Mouse (Mus musculus): ENCODE data around the gene Foxs1.

The Foxs1 gene

DNA sequence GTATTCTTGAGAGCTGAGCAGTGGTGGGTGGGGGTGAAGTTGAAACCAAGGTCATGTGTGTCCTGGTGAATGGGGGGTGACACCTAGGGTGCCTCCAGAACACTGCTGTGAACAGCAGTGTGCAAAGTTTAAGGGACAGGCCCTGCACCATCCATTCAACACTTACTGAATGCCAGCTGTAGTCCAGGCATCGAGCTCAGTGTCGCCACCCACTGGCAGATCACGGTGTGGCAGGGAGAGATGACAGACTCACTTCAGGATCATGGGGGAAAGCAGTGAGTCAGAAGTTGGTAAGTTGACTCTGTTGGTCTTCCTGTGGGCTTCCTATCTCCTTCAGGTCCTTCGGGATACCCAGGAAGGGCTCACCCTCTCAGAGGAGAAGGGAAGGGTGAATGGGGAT is 6.8 kb upstream of the Foxs1 start:
- CTCF ChIA-PET: interaction anchor here (0.5 to 1.6 kb wide), 39 partner anchors 8 to 386 kb away, joined by 3 to 10 read pairs (median 3); partner anchors contain the start of genes Defb25 (in 1 of the 4) and Dusp15 (in 1 of the 4)

DNA sequence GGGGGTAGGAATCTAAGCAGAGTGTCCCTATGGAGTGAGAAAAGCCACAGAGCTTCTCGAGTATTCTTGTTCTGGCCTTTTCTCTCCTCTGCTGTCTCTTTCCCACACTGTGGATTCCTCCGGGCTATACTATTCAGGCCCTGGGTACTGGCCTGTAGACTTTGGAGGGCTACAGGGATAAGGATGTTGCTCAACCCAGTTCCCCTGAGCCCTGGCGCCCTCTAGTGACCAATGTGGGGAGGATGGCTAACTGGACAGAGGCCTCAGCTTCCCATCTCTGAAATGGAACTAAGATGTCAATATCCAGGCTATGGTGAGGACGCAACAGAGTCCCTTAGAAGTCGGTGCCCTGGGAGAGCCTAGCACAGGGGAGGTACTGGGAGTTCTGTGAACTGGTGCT is 606 bp upstream of the Foxs1 start:
- ChIA-PET CTCF (interaction anchor here (0.5 to 2.4 kb wide), 29 partner anchors 8 to 1119 kb away, joined by 3 to 8 read pairs (median 3); partner anchors contain the start of genes Dusp15 (in 1 of the 4), Mylk2 (in 1 of the 4) and Xkr7 (in 1 of the 4)), POLR2A (interaction anchor here in 3 of 4 experiments (0.6 to 2.6 kb wide), 6 partner anchors 9 to 209 kb away, joined by 3 to 9 read pairs (median 4); no protein-coding TSS in a partner anchor)

More for the DNA sequence above, 6.8 kb upstream of the Foxs1 start:
- POLR2A ChIA-PET: interaction anchor here in 3 of 4 experiments (0.6 to 1.3 kb wide), 4 partner anchors 15 to 929 kb away, joined by 3 to 4 read pairs (median 3); partner anchors contain the start of gene Tspyl3 (in 1 of the 3)

DNA sequence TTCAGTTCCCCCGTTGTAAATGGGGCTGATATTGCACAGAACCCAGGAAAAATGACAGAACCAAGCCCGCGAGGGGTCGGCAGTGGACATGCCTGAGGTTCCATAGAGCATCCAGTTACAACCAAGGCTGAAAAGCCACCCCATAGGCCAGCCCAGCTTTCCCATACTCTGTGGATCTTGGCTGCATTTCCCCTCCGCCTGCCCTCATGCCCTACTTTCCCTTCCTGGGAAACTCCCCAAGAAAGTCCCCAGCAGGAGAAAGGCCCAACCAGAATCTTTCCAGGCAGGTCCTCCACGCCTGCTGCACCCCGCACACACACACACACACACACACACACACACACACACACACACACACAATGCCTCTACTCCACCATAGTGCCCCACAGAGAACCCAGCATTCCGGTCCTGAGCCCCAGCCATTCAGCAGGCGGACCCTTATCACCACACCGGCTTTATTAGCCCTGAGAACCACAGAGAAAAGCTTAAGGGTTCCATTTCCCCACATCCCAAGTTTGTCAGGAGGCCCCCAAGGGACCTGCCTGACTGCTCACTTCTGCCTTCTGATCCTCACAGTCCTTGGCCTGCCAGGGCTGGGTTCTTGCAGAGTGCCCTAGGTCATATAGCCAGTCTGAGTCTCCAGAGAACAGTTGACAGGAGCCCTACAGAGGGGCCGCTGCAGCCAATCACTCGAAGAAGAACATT is 1.4 kb downstream of the Foxs1 start:
- ChIA-PET CTCF (interaction anchor here in 3 of 4 experiments (0.6 to 2.4 kb wide), 11 partner anchors 8 to 316 kb away, joined by 3 to 8 read pairs (median 4); partner anchors contain the start of gene H13 (in 1 of the 3)), POLR2A (interaction anchor here in 2 of 4 experiments (0.7 to 2.6 kb wide), 7 partner anchors 7 to 303 kb away, joined by 3 to 9 read pairs (median 4); no protein-coding TSS in a partner anchor)

DNA sequence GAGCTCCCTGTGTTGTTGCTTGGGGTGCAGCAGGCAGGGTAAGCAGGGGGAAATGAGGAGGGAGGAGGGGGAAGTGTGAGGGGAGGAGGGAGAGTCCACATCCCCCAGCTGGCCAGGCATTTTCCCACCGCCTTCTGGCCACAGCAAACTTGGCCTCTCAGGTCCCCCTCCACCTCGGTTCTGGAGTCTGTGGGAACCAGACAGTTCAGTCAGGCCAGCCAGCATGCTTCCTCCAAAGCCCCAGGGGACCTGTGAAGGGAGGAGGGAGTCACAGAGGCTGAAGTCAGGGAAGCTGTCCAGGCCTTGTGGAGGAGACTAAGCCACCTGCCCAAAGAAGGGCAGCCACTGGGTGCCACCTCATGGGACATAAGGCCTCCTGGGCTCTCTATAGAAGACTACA is 2.7 kb downstream of the Foxs1 start:
- ChIA-PET CTCF (interaction anchor here in 2 of 4 experiments (0.5 to 1.3 kb wide), 3 partner anchors 10 to 281 kb away, joined by 3 read pairs; no protein-coding TSS in a partner anchor), POLR2A (no interaction called here)

DNA sequence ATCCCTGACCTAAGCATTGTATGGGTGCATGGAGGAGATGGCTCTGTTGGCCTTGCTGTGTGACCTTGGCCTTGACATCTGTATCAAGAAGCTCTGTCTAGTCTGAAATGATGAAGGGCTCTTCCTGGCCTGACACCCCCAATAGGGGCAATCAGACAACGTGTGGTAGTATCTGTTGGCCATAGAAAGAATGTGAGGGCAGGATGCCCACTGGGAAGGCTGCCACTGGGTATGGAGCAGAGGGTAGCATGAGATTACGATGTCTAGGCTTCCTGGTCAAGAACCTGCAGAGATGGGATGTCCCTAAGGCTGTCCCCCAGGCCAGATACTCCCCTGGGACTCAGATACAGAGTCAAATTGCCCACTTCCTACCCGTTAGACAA is 4.0 kb downstream of the Foxs1 start:
- ChIA-PET CTCF (interaction anchor here in 1 of 4 experiments (1.3 kb wide), 1 partner anchor 11 kb away, joined by 3 read pairs; no protein-coding TSS in a partner anchor), POLR2A (no interaction called here)

DNA sequence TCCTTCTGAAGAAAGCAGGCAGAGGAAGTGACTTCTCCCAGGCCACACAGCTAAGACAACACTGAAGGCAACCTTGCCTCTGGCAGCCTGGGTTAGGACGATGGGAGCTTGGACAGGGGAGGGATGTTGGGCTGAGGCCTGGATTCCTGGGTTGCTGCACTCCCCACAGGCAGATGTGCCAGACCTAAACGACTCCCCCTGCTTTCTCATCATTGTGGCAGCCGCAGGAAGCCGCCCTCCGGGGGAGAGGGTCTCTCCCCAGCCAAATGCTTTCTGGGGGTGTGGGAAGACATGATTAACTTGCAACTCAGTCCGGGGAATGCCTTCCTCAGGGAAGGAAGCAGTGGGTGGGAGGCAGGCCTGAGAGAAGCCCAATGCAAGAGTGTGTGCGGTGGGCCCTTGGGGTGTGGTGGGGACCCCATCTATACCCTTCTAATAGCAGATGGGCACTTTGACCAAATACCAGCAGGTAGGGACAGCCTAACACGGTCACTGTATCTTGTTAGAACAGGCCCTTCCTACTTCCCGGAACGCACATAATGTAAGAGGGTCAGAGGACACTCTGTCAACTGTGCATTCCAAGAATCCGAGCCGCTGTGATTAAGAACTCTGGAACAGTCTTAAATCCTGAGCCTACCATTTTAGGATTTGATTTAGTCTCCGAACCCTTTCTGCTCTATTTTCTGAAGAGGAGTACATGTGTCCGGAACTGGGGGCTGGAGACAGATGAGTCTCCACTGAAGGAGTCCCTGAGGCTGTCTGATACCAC is 4.6 kb downstream of the Foxs1 start:
- ChIA-PET POLR2A (interaction anchor here in 1 of 4 experiments (0.6 kb wide), 1 partner anchor 587 kb away, joined by 3 read pairs; no protein-coding TSS in a partner anchor), CTCF (interaction anchor here in 2 of 4 experiments (0.5 to 0.7 kb wide), 2 partner anchors 14 to 536 kb away, joined by 3 to 4 read pairs; no protein-coding TSS in a partner anchor)

DNA sequence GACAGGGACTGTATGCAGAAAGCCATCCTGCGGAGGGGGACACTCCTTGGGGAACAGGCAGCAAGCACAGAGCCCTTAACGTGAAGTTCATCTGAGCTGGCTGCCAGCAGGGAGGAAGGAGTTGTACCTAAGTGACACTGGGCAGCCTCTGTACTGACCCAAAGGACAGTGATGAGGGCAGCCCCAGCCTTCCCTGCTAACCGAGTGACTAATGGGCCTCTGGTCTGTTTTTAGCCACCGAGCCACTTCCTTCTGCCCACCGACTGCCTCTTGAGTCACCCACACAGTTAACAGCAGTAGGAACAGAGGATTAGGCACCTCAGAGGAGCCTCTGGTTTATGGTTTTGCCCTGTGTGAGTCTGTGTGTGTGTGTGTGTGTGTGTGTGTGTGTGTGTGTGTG is 5.6 kb downstream of the Foxs1 start:
- POLR2A ChIA-PET: no interaction called here

DNA sequence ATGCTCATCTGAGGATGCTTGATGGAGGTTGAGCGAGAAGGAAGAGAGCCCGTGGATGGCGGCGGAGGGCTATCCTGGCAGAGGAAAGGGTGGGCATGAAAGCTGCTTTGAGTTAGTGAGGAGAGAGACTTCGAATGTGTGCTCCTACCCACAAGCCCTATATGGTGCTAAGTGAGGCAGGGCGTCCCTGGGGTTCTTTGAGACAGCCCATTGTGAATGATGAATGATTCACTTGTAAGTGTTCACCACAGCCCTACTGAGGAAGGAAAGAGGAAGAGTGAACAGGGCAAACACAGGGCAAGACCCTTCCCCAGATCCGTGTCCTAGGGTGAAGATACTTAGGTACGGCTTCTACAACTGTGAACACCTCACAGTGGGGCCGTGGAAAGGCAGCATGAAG is 6.1 kb downstream of the Foxs1 start:
- ChIA-PET POLR2A (no interaction called here), CTCF (no interaction called here)

More for the DNA sequence above, 5.6 kb downstream of the Foxs1 start:
- CTCF ChIA-PET: interaction anchor here in 1 of 4 experiments (0.7 kb wide), 1 partner anchor 535 kb away, joined by 3 read pairs; no protein-coding TSS in a partner anchor

DNA sequence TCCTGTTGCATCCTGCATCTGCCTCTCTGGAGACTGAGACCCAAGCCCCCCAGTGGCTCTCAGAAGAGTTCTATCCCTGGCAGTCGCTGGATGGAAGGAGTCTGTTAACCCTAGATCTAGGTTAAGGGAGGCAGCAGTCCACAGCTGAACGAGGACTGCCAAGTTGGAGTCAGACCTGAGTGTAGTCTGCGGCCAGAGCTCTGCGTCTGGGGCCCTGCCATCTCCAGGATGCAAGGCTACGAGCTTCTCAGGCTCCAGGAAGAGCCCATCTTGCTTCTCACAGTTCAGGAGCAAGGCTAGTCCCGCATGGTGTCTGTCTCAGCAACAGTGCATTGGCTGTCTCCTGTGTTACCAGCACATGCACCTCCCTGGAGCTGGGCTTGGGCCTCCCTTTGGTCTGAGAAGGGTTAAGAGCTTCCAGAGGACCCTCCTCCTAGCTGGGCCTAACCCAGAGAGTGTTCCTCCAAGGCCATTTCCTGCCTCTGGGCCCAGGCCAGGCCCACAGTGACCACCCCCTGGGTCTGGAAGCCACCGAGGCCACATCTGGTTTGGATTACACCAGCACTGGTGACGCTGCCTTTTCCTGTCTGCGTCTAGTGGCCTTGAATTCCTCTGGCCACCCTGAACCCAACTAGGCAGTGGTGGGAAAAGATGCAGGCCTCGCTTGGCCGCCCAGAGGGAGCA is 7.7 kb downstream of the Foxs1 start:
- ChIA-PET CTCF (interaction anchor here in 3 of 4 experiments (1.3 to 1.5 kb wide), 3 partner anchors 8 to 19 kb away, joined by 3 to 4 read pairs (median 4); no protein-coding TSS in a partner anchor), POLR2A (interaction anchor here in 1 of 4 experiments (1.2 to 2.9 kb wide), 2 partner anchors 8 to 14 kb away, joined by 3 to 9 read pairs; partner anchors contain the start of gene Foxs1)

DNA sequence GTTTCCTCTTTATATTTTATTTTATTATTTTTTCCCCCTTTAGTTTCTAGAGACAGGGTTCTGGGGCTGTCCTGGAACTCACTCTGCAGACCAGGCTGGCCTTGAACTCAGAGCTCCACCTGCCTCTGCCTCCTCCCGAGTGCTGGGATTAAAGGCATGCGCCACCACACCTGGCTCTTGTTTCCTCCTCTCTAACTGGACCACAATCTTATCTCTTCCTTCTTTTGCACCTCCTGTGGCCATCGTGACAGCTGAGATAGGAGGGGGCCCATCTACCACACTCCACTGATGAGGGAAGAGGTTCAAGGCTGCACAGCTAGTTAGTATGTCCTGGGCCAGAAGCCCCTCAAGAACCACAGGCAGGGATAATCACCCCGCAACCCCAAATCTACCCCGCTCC is 8.5 kb downstream of the Foxs1 start:
- ChIA-PET POLR2A (interaction anchor here in 1 of 4 experiments (1.2 to 2.9 kb wide), 2 partner anchors 9 to 15 kb away, joined by 3 to 9 read pairs; partner anchors contain the start of gene Foxs1), CTCF (interaction anchor here (0.8 to 1.7 kb wide), 4 partner anchors 8 to 15 kb away, joined by 3 to 4 read pairs (median 4); partner anchors contain the start of gene Foxs1 (in 2 of the 4))

DNA sequence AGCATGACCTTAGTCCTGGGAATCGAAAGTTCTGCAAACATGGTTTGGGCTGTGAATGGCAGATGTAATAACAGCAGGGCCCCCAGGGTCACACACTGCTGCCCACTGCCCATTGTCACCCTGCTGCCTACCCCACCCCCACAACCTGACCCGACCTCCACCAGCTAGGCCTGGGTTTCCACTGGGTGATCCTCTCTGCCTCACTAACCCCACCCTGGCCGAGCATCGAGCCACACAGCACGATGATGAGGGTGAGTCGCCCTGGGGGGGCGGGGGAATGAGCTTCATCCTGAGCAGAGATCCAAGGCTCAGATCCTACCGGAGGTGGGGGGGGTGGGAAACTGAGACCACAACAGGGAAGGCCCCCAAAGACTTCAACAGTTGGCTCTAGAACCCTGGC is 8.9 kb downstream of the Foxs1 start:
- CTCF ChIA-PET: interaction anchor here in 3 of 4 experiments (0.8 to 2.2 kb wide), 5 partner anchors 9 to 16 kb away, joined by 3 to 10 read pairs (median 4); partner anchors contain the start of gene Foxs1 (in 2 of the 3)

DNA sequence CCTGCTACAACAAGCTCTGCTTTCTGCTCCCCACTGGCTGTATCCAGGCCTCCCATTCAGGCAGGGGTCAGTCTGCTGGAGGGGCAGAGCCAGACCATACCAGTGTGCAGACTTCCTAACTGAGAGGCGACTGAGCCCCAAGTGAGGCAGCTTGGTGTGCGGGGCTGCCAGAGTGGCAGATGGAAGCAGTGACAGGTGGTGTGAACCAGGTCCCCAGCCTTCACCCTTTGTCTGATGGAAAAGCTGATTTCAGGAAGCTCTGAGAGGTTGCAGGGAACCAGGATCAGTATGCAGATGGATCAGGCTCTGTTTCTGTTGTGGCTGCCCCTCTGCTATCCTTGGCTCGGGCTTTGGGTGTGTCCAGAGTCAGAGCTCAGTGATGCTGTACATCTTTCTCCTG is 9.4 kb downstream of the Foxs1 start:
- ChIA-PET POLR2A (interaction anchor here in 3 of 4 experiments (0.6 to 2.9 kb wide), 6 partner anchors 9 to 231 kb away, joined by 3 to 9 read pairs (median 4); partner anchors contain the start of genes Foxs1 (in 1 of the 3) and Mylk2 (in 1 of the 3)), CTCF (interaction anchor here in 2 of 4 experiments (1.0 to 2.2 kb wide), 4 partner anchors 9 to 147 kb away, joined by 3 to 10 read pairs (median 4); partner anchors contain the start of gene Foxs1 (in 1 of the 2))

More for the DNA sequence above, 8.9 kb downstream of the Foxs1 start:
- POLR2A ChIA-PET: interaction anchor here in 2 of 4 experiments (1.2 to 2.9 kb wide), 3 partner anchors 9 to 16 kb away, joined by 3 to 9 read pairs (median 3); partner anchors contain the start of genes Foxs1 (in 1 of the 2) and Mylk2 (in 1 of the 2)

DNA sequence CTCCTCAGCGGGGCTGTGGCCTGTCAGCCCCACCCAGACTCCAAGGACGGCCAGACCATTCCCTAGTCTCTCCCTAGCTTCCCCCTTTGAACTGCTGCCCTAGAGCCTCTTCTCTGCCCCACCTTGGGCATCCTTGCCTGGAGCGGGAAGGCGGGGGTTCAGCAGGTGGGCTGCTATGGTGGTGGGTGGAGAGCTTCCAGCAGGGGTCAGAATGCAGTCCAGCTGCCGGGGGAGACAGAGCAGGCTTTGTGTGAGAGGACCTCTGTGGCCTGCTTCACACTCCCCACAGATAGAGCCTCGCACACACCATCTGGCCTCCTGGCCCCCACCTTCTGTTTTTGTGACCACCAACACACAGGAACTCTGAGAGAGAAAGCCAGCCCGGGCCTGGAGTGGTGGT is 10.6 kb downstream of the Foxs1 start:
- ChIA-PET CTCF (interaction anchor here in 2 of 4 experiments (0.6 to 2.2 kb wide), 4 partner anchors 10 to 159 kb away, joined by 3 to 10 read pairs (median 4); no protein-coding TSS in a partner anchor), POLR2A (interaction anchor here in 2 of 4 experiments (0.7 to 0.9 kb wide), 2 partner anchors 10 to 1670 kb away, joined by 3 to 6 read pairs; partner anchors contain the start of gene Foxs1 (in 1 of the 2))

DNA sequence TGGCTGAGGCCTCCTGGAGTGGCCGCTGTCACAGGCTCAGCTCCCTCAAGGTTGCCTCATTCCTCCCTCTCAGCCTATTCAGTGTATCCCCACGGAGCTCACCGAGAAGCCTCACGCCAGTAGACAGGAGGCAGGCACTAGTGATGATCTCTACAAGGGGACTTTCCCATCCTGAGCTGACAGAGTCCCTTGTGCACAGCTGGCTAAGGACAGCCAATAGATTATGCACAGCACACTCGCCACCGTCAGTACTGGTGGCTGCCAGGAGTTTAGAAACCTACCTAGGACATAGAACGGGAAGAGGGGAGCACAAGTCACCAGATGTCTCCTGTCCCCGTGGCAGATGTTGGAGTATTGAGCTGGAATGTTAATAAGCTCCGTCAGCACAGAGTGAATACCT is 15.3 kb downstream of the Foxs1 start:
- ChIA-PET CTCF (interaction anchor here (0.6 to 1.7 kb wide), 8 partner anchors 12 to 255 kb away, joined by 3 to 7 read pairs (median 4); no protein-coding TSS in a partner anchor), POLR2A (interaction anchor here in 3 of 4 experiments (1.2 to 1.7 kb wide), 5 partner anchors 16 to 204 kb away, joined by 3 to 5 read pairs (median 3); partner anchors contain the start of gene Dusp15 (in 1 of the 3))

DNA sequence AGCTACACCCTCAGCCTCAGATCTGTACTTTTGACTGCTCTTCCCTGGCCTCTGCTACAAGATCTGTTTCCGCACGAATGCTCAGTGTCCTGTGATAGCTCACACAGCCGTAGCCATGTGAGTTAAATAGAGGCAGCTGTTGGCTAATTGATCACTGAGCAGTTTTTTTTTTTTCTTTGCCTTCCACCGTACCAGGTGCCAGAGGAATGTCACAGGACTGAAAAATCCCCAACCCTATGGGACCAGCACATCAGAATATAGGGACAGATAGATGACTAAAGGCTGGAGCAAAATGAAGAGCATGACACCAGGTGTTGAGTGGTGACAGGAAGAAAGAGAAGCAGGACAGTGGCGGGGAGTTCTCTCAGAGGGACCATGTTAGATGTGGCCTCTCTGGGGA is 16.9 kb downstream of the Foxs1 start:
- CTCF ChIA-PET: interaction anchor here (0.6 to 2.0 kb wide), 10 partner anchors 17 to 227 kb away, joined by 3 to 16 read pairs (median 4); partner anchors contain the start of gene Foxs1 (in 2 of the 4)
- POLR2A ChIA-PET: interaction anchor here in 1 of 4 experiments (0.6 to 1.0 kb wide), 2 partner anchors 34 to 583 kb away, joined by 3 to 4 read pairs; no protein-coding TSS in a partner anchor

DNA sequence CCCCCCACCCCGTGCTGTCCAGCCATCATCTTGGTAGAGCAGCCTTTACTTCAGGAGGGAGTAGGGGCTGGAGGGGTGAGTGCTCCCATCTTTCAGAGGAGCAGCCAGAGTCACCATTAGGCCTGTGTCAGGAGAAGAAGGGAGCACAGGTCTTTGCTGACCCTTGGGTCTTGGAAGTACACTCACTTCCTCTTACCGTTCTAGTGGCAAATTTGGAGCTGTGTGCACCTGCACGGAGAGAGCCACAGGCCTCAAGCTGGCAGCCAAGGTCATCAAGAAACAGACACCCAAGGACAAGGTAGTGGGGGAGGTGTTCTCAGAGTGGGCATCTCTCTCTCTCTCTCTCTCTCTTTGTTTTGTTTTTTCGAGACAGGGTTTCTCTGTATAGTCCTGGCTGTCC is 17.6 kb downstream of the Foxs1 start:
- POLR2A ChIA-PET: interaction anchor here in 3 of 4 experiments (1.1 to 1.4 kb wide), 3 partner anchors 8 to 228 kb away, joined by 3 to 4 read pairs (median 3); no protein-coding TSS in a partner anchor
- CTCF ChIA-PET: interaction anchor here (0.6 to 2.0 kb wide), 15 partner anchors 11 to 789 kb away, joined by 3 to 16 read pairs (median 3); partner anchors contain the start of gene Foxs1 (in 2 of the 4)
